Mouse (Mus musculus) testis, adult 2 months (tissue): ENCODE results near the gene Tns1. TPM values are rescaled to one million over a fixed set of nuclear protein-coding genes. Genes with fewer than 3 reads are reported as not detected.
A peak's percentile ranks its signal among the peaks of the same experiment; 100 is the strongest.

Experiments
- H3K27ac ChIP-seq: fragments of 200-500 bp; 2 replicates; pipeline ENCODE4 v1.5.1; 2012; ENCODE audit warnings: low read depth, low read length; ENCODE audit not compliant: control insufficient read depth, insufficient read depth
- H3K27me3 ChIP-seq: fragments of 200-500 bp; 2 replicates; pipeline ENCODE4 v1.6.1; 2012; ENCODE audit warnings: mild to moderate bottlenecking, low read length, moderate library complexity; ENCODE audit not compliant: control insufficient read depth, insufficient read depth
- H3K36me3 ChIP-seq: fragments of 200-500 bp; 2 replicates; pipeline ENCODE4 v1.6.1; 2012; ENCODE audit warnings: mild to moderate bottlenecking, low read length; ENCODE audit not compliant: control insufficient read depth, insufficient read depth
- H3K4me1 ChIP-seq: fragments of 200-500 bp; 2 replicates; pipeline ENCODE4 v1.6.1; 2012; ENCODE audit warnings: low read length; ENCODE audit not compliant: control insufficient read depth, insufficient read depth
- H3K4me3 ChIP-seq: fragments of 200-500 bp; 2 replicates; pipeline ENCODE4 v1.5.1; 2012; ENCODE audit warnings: low read depth, mild to moderate bottlenecking, low read length, moderate library complexity, mixed read lengths; ENCODE audit not compliant: control insufficient read depth
- CTCF ChIP-seq: fragments of 200-500 bp; IDR thresholded peaks from 2 replicates; pipeline ENCODE4 v1.5.1; 2012; ENCODE audit warnings: low read depth, mild to moderate bottlenecking, inconsistent platforms, low read length, moderate library complexity; ENCODE audit not compliant: control insufficient read depth, insufficient read depth, insufficient replicate concordance
- POLR2A ChIP-seq: fragments of 200-500 bp; IDR thresholded peaks from 2 replicates; pipeline ENCODE4 v1.6.1; 2012; ENCODE audit warnings: low read depth, mild to moderate bottlenecking, inconsistent platforms, low read length, moderate library complexity; ENCODE audit not compliant: control insufficient read depth
- polyA plus RNA-seq: library from polyadenylated mRNA; depleted of rRNA; stranded (reverse); fragments of >200 nt; gene quantifications from 2 replicates; pipeline ENCODE4 v1.2.3, GENCODE M21; 2012

Gene Tns1
- polyA plus RNA-seq, 1 experiment: 422 TPM

- H3K4me1 ChIP-seq: peaks cover 5% of the 10 kb centered on the region
- peak overlapping the region; percentile 37 for H3K4me3 ChIP-seq
- H3K36me3 ChIP-seq: no peaks in the 10 kb centered on the region
- H3K27ac ChIP-seq: no peak overlapping the region
- TF ChIP-seq POLR2A (no peak), CTCF (no peak)
- no peaks in the 10 kb centered on the region for H3K27me3 ChIP-seq
Measured at GRCm38 (mm10) chr1:74068366-74069084, 55.7 kb downstream of the Tns1 start.

GRCm38 (mm10) chr1:74067866-74068265 lies 56.4 kb downstream of the Tns1 start:
- TF ChIP-seq POLR2A (no peak), CTCF (no peak)
- Histone ChIP-seq H3K27ac (no peak overlapping the region), H3K27me3 (no peaks in the 10 kb centered on the region)

GRCm38 (mm10) chr1:74066576-74066975 lies 57.7 kb downstream of the Tns1 start:
- Histone ChIP-seq H3K27ac (no peak overlapping the region), H3K4me1 (peaks cover 5% of the 10 kb centered on the region), H3K4me3 (no peak overlapping the region), H3K36me3 (no peaks in the 10 kb centered on the region), H3K27me3 (no peaks in the 10 kb centered on the region)
- TF ChIP-seq CTCF (no peak), POLR2A (no peak)

More at GRCm38 (mm10) chr1:74067866-74068265, 56.4 kb downstream of the Tns1 start:
- H3K4me1 ChIP-seq: peaks cover 5% of the 10 kb centered on the region
- H3K36me3 ChIP-seq: no peaks in the 10 kb centered on the region
- no peak overlapping the region; the same call in 1 of the 2 replicates for H3K4me3 ChIP-seq

GRCm38 (mm10) chr1:74066061-74066460 lies 58.2 kb downstream of the Tns1 start:
- Histone ChIP-seq H3K27me3 (no peaks in the 10 kb centered on the region), H3K4me3 (no peak overlapping the region), H3K36me3 (no peaks in the 10 kb centered on the region), H3K27ac (no peak overlapping the region), H3K4me1 (peaks cover 5% of the 10 kb centered on the region)
- TF ChIP-seq CTCF: no peak

DNA sequence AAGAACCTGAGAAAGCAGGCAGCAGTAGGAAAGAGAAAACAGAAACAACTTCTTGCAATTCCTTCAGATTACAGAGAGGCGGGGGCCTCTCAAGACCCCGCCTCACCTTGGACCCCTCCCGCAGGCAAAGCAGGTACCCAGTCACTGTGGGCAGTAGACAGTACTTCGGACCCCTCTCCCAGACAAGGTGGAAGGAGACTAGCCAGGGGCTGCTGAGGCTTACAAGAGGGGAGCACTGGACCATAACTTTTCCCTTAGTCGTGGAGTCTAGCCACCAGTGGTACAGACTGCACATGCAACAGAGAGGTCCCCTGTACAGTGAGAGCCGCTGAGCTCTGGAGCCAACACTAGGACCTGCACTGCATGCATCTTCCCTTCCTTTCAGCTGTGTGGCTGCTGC lies 64.2 kb downstream of the Tns1 start:
- H3K4me3 ChIP-seq: no peak overlapping the region
- no peaks in the 10 kb centered on the region for H3K36me3 ChIP-seq
- H3K4me1 ChIP-seq: peaks cover 3% of the 10 kb centered on the region; the same call in 1 of the 2 replicates
- no peak overlapping the region for H3K27ac ChIP-seq
- H3K27me3 ChIP-seq: no peaks in the 10 kb centered on the region
- TF ChIP-seq POLR2A (no peak), CTCF (no peak)

- Histone ChIP-seq H3K27me3 (no peaks in the 10 kb centered on the region), H3K4me3 (no peak overlapping the region), H3K36me3 (no peaks in the 10 kb centered on the region), H3K27ac (no peak overlapping the region), H3K4me1 (peaks cover 3% of the 10 kb centered on the region; the same call in 1 of the 2 replicates)
- no peak for TF ChIP-seq CTCF
- TF ChIP-seq POLR2A: no peak
Measured at GRCm38 (mm10) chr1:74059552-74059951, 64.7 kb downstream of the Tns1 start.

DNA sequence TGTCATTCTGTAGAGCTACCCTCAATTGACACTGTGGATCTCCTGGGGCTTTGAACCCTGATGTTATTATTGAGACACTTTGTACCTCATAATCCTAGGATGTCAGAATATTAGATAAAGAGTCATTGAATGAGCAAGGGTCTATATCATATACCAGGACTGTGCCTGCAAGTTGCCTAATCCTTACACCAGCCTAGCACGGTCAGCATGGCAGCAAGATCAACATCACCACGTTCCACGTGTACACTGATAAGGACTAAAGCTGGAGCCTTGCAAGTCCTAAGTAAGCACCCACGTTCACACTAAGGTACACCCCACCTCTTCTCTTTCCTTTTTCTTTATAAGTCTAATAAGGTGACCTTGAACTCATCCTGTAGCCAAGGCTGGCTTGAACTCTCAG lies 65.5 kb downstream of the Tns1 start:
- Histone ChIP-seq H3K27ac (no peak overlapping the region), H3K36me3 (no peaks in the 10 kb centered on the region), H3K27me3 (no peaks in the 10 kb centered on the region), H3K4me1 (peaks cover 3% of the 10 kb centered on the region; the same call in 1 of the 2 replicates), H3K4me3 (no peak overlapping the region)
- TF ChIP-seq POLR2A (no peak), CTCF (no peak)
